Mouse (Mus musculus) limb, embryonic 14.5 days (tissue): ENCODE data around the gene Magoh. TPM values are rescaled to one million over a fixed set of nuclear protein-coding genes. Genes with fewer than 3 reads are reported as not detected.

Experiments used
- ATAC-seq: fragments of 200-750 bp; cut with Nextera tagmentation; 2 replicates; pipeline ENCODE4 v1.8.0; 2017; ENCODE audit warnings: low read depth, moderate number of reproducible peaks, moderate TSS enrichment; ENCODE audit not compliant: low FRiP score
- DNase-seq: peaks from one replicate; pipeline ENCODE4 v3.0.0-alpha.2; 2015; ENCODE audit warnings: low spot score
- H3K27ac ChIP-seq: fragments of 300-500 bp; sonication (generic); replicated peaks from 2 replicates; pipeline ENCODE4 v1.5.1; 2014; ENCODE audit warnings: low read depth, mild to moderate bottlenecking, low read length, moderate library complexity, mixed read lengths
- H3K27me3 ChIP-seq: fragments of 300-500 bp; sonication (generic); 2 replicates; pipeline ENCODE4 v1.6.1; 2014; ENCODE audit warnings: low read length, mixed read lengths; ENCODE audit not compliant: control insufficient read depth, insufficient read depth
- H3K36me3 ChIP-seq: fragments of 300-500 bp; sonication (generic); 2 replicates; pipeline ENCODE4 v1.6.1; 2014; ENCODE audit warnings: mild to moderate bottlenecking, low read length, moderate library complexity, mixed read lengths; ENCODE audit not compliant: control insufficient read depth, insufficient read depth
- H3K4me1 ChIP-seq: fragments of 300-500 bp; sonication (generic); 2 replicates; pipeline ENCODE4 v1.6.1; 2014; ENCODE audit warnings: antibody characterized with exemption, low read length, mixed read lengths; ENCODE audit not compliant: control insufficient read depth, insufficient read depth
- H3K4me2 ChIP-seq: fragments of 300-500 bp; sonication (generic); replicated peaks from 2 replicates; pipeline ENCODE4 v1.6.1; 2014; ENCODE audit warnings: low read depth, mild to moderate bottlenecking, low read length, moderate library complexity; ENCODE audit not compliant: severe bottlenecking
- H3K4me3 ChIP-seq: fragments of 300-500 bp; sonication (generic); replicated peaks from 2 replicates; pipeline ENCODE4 v1.5.1; 2014; ENCODE audit warnings: low read length
- H3K9ac ChIP-seq: fragments of 300-500 bp; sonication (generic); 2 replicates; pipeline ENCODE4 v1.6.1; 2014; ENCODE audit warnings: mild to moderate bottlenecking, low read depth, low read length, moderate library complexity; ENCODE audit not compliant: severe bottlenecking
- H3K9me3 ChIP-seq: fragments of 300-500 bp; sonication (generic); 2 replicates; pipeline ENCODE4 v1.6.1; 2016; ENCODE audit warnings: low read length; ENCODE audit not compliant: control insufficient read depth
- POLR2A ChIP-seq: fragments of 200-500 bp; IDR thresholded peaks from 2 replicates; pipeline ENCODE4 v1.8.0; 2012; ENCODE audit warnings: inconsistent platforms, mild to moderate bottlenecking, moderate library complexity, borderline replicate concordance; ENCODE audit not compliant: insufficient read depth, insufficient read length; ENCODE audit errors: extremely low read depth
- WGBS: fragments of 180-500 bp; shearing (Covaris S2); extraction: QIAGEN DNeasy Blood & Tissue Kit; methylation state at CpG from one replicate; pipeline ENCODE4 v1.1.7; 2014; 5-methylcytosine and 5-hydroxymethylcytosine counted together
- polyA plus RNA-seq, 2 experiments: library from polyadenylated mRNA; depleted of rRNA in 1 of 2; stranded (reverse) in 1 of 2; unstranded in 1 of 2; fragments of >200 nt; fragmentation: Nextera tagmentation in 1 of 2; extraction: Ambion mirVana in 1 of 2; gene quantifications; 2 replicates each; pipeline versions ENCODE4 v1.2.1 to v1.2.3; 2012 to 2014

The Magoh gene
- polyA plus RNA-seq (2012; rRNA removed) = 150 and 252 TPM in 2 replicates
- polyA plus RNA-seq (2014; fragmentation: Nextera tagmentation; extraction: Ambion mirVana) = 186 and 199 TPM in 2 replicates

GRCm38 (mm10) chr4:107879254-107880050 is at the start of gene Magoh:
Gene Magoh (plus strand): TSS chr4:107879755.
- DNase-seq = peak; percentile 99
- peak within 1 kb of the TSS; percentile 64 for H3K4me3 ChIP-seq

GRCm38 (mm10) chr4:107830189-107830588 is 49.4 kb upstream of the Magoh start:
- 82% methylated on average over 10 of the region's 10 CpGs for WGBS

More at GRCm38 (mm10) chr4:107879254-107880050, at the start of gene Magoh:
- peak; percentile 54; the same call in 1 of the 2 replicates for TF ChIP-seq POLR2A
- peak; percentile 94 for ATAC-seq
- Histone ChIP-seq H3K9me3 (no peaks in the 10 kb centered on the region), H3K4me2 (peak within 1 kb of the TSS; percentile 86), H3K9ac (peak within 1 kb of the TSS; percentile 77), H3K4me1 (peaks cover 10% of the 10 kb centered on the region), H3K27me3 (no peaks in the 10 kb centered on the region), H3K36me3 (peaks cover 34% of the 10 kb centered on the region), H3K27ac (peak within 1 kb of the TSS; percentile 52)
- WGBS = 3% methylated on average over 48 of the region's 48 CpGs

GRCm38 (mm10) chr4:107830821-107831221 is 48.7 kb upstream of the Magoh start:
- Histone ChIP-seq H3K27me3 (no peaks in the 10 kb centered on the region), H3K36me3 (no peaks in the 10 kb centered on the region), H3K9me3 (no peaks in the 10 kb centered on the region), H3K4me3 (no peak overlapping the region), H3K9ac (no peak overlapping the region), H3K4me2 (no peak overlapping the region), H3K4me1 (peaks cover 5% of the 10 kb centered on the region), H3K27ac (no peak overlapping the region)
- no peak for DNase-seq
- 78% methylated on average over 7 of the region's 7 CpGs for WGBS
- no peak for TF ChIP-seq POLR2A
- no peak for ATAC-seq

More at GRCm38 (mm10) chr4:107830189-107830588, 49.4 kb upstream of the Magoh start:
- no peak for DNase-seq
- no peak for TF ChIP-seq POLR2A
- Histone ChIP-seq H3K4me2 (no peak overlapping the region), H3K27me3 (no peaks in the 10 kb centered on the region), H3K9ac (no peak overlapping the region), H3K4me1 (peaks cover 5% of the 10 kb centered on the region), H3K9me3 (no peaks in the 10 kb centered on the region), H3K36me3 (no peaks in the 10 kb centered on the region), H3K4me3 (no peak overlapping the region), H3K27ac (no peak overlapping the region)
- ATAC-seq = no peak

GRCm38 (mm10) chr4:107831678-107832077 is 47.9 kb upstream of the Magoh start:
- 91% methylated on average over 6 of the region's 6 CpGs for WGBS
- H3K27ac ChIP-seq = no peak overlapping the region
- ATAC-seq (no peak), DNase-seq (no peak)
- peaks cover 10% of the 10 kb centered on the region for H3K4me1 ChIP-seq
- no peak overlapping the region for H3K4me2 ChIP-seq
- H3K9ac ChIP-seq = no peak overlapping the region
- H3K27me3 ChIP-seq = no peaks in the 10 kb centered on the region
- TF ChIP-seq POLR2A = no peak
- no peaks in the 10 kb centered on the region for H3K36me3 ChIP-seq
- H3K9me3 ChIP-seq = no peaks in the 10 kb centered on the region
- no peak overlapping the region for H3K4me3 ChIP-seq

GRCm38 (mm10) chr4:107833525-107833924 is 46.0 kb upstream of the Magoh start:
- no peak overlapping the region for H3K27ac ChIP-seq
- DNase-seq = no peak
- H3K27me3 ChIP-seq = no peaks in the 10 kb centered on the region
- 77% methylated on average over 5 of the region's 5 CpGs for WGBS
- H3K36me3 ChIP-seq = no peaks in the 10 kb centered on the region
- no peak overlapping the region for H3K4me2 ChIP-seq
- H3K4me1 ChIP-seq = peaks cover 18% of the 10 kb centered on the region
- no peak for ATAC-seq
- TF ChIP-seq POLR2A = no peak
- no peak overlapping the region for H3K9ac ChIP-seq
- no peaks in the 10 kb centered on the region for H3K9me3 ChIP-seq
- H3K4me3 ChIP-seq = no peak overlapping the region
